Mouse (Mus musculus) testis, postnatal 14 days (tissue): ENCODE results near the gene Ak7.

Experiments used
- DNase-seq: peaks from one replicate; pipeline ENCODE4 v3.0.0; 2021; ENCODE audit warnings: low spot score

The Ak7 gene

GRCm38 (mm10) chr12:105787626-105788025, 81.8 kb downstream of the Ak7 start:
- DNase-seq, result no peak

- DNase-seq, result no peak
Observed at GRCm38 (mm10) chr12:105789885-105790284, 84.1 kb downstream of the Ak7 start.

GRCm38 (mm10) chr12:105794896-105795295, 89.1 kb downstream of the Ak7 start:
- no peak for DNase-seq

- DNase-seq, result no peak
Observed at GRCm38 (mm10) chr12:105798001-105798400, 92.2 kb downstream of the Ak7 start.

- no peak for DNase-seq
Observed at GRCm38 (mm10) chr12:105805790-105806189, 100.0 kb downstream of the Ak7 start.

- no peak for DNase-seq
Observed at GRCm38 (mm10) chr12:105806205-105806604, 100.4 kb downstream of the Ak7 start.

- DNase-seq, result no peak
Observed at GRCm38 (mm10) chr12:105807416-105807815, 101.6 kb downstream of the Ak7 start.

GRCm38 (mm10) chr12:105808945-105809344, 103.2 kb downstream of the Ak7 start:
- no peak for DNase-seq

- no peak for DNase-seq
Observed at GRCm38 (mm10) chr12:105810608-105811007, 104.8 kb downstream of the Ak7 start.

GRCm38 (mm10) chr12:105813957-105814356, 108.2 kb downstream of the Ak7 start:
- no peak for DNase-seq

- no peak for DNase-seq
Observed at GRCm38 (mm10) chr12:105823472-105823871, 117.7 kb downstream of the Ak7 start.

- no peak for DNase-seq
Observed at GRCm38 (mm10) chr12:105824743-105825142, 119.0 kb downstream of the Ak7 start.

- DNase-seq, result no peak
Observed at GRCm38 (mm10) chr12:105825266-105825665, 119.5 kb downstream of the Ak7 start.
